Mouse (Mus musculus): ENCODE results near the gene Adamtsl4.

DNA sequence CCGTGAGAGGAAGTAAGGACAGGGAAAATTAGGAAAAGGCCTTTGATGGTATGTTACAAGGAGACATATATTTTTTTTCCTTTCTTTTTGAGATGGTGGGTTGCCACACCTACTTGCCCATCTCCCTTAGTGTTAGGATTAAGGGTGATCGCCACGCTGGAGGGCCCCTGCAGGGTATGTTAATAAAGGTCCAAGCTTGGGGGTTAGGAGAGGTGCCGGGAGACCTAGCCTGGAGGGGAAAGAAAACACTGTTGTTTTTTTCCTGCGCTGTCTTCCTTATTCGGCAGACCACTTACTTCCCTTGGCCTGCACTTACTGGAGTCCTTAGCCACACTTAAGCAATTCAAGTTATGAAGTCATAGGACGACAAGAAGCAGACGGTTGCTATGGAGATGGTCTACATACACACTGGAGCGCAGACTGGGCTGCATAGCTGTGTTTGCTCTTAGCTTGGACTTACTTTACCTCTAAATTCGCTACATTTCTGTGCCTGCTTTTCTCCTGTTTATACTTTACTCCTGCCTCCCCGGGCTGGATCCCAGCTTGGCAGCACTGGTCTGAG, 34.2 kb downstream of the Adamtsl4 start:
- no peak for TF ChIP-seq CTCF (IDR thresholded peaks at IDR 0.05; ENCODE audit: borderline replicate concordance, control insufficient read depth, extremely low read depth, insufficient read depth, low read length, poor library complexity)
- no peak for TF ChIP-seq POLR2A (IDR thresholded peaks at IDR 0.05; ENCODE audit: control insufficient read depth, extremely low read depth, insufficient read depth, low read length, poor library complexity)

Data from thymus, adult 2 months (tissue).